Mouse (Mus musculus): ENCODE data around the gene Mindy4.

Mindy4 gene

DNA sequence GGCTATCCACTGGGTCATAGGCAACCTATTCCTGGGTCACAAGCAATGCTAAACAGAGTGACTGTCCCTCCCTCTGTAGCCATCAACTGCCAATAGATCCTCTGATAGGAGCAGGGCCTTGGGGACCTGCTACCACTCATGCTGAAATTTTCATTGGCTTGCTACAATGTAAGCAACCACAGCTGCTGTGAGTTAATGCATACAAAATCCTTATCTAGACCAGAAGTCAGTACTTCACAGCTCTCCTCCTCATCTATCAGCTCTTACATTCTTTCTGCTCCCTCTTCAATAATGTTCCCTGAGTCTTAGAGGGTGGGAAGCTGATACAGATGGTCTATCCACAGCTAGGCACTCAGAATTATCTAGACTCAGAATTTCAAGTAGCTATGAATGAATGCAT lies 163.9 kb downstream of the Mindy4 start:
- DNase-seq (ENCODE audit: low read depth, low spot score) = no peak
